Mouse (Mus musculus) embryo, embryonic 11 days (tissue): ENCODE data around the gene Adamtsl5.
A peak's percentile ranks its signal among the peaks of the same experiment; 100 is the strongest.

Experiments used
- DNase-seq: peaks from one replicate; pipeline ENCODE4 v3.0.0-alpha.2; 2015

Adamtsl5 gene

DNA sequence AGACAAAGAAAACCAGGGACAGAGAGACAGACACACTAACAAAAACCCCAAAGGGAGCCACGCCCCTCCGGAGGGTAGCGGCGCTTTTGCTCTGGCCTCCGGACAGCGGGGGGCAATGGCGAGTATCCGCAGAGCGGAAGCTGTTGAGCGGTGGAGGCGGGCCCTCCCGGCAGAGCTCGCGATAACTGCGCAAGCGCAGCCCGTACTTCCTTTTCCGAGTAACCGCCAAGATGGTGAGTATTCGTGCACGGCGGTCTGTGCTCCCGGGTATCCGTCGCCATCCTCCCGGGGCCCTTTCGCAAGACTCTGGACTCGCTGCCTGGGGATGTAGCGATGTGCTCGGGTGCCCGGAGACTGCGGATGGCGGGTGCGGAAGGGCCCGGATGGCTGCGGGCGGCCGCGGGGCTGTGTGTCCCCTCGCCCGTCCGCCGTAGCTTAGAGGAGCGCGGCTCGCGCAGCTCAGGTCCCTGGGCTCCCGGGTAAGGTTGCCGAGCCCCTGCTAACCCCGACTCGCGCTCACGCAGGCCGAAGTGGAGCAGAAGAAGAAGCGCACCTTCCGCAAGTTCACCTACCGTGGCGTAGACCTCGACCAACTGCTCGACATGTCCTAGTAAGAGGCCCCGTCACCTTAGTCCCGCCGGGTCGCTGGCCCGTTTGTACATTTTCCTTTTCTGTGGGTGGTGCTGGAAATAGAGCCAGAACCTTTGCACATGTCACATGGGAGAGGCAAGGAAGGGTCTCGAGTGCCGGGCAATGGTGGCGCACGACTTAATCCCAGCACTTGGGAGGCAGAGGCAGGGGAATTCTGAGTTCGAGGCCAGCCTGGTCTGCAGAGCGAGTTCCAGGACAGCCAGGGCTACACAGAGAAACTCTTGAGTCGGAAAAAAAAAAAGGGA, 55.7 kb downstream of the Adamtsl5 start, which contains the start of gene Rps15:
TSS of gene Rps15 (plus strand) at position 203 of the 896 bp plus-strand sequence.
- peak; percentile 99 for DNase-seq
